Mouse (Mus musculus) NIH3T3 (cell line): ENCODE results near the gene Ccng2.

ENCODE experiments used
- DNase-seq: peaks from one replicate; pipeline ENCODE4 v3.0.0-alpha.2; 2012; ENCODE audit warnings: low read depth

The Ccng2 gene

DNA sequence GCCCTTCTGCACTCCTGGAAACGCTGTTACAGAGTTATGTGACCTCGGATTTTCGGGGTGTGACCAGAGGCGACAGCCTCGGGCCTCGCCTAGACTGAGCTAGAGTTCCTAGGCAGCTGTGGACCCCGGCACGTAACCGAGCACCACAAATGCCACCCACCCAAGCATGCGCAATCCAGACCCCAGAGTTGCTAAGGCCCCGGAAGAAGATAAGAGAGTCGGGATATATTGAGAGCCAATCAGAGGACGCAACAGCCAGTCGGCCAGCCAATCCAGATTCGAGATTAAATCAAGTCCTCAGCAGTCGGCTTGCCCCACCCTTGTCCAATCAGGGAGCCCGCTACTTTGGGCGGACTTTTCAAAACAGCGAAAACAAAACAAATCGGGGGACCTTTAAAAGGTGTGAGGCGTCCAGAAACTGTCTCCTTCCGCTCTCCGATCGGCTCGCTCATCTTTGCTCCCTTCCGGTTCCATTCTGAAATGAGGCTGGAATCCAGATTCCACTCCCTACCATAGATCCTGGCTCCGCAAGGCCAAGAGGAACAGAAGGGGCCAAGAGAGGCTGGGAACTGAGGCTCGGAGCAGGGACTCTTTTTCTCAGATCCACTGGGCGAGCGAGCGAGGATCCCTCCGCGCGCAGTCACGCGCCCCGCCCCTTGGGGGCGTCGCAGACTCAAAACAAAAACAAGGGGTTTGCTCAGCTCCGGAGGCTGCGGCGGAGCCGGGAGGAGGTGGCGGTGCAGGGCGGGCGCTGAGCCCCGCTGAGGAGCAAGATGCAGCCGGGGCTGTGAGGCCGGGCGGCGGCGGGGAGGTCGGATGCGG lies at the start of gene Ccng2:
Gene Ccng2, plus strand, starts transcription at position 375 of the 822 bp plus-strand sequence.
- peak; percentile 98 for DNase-seq

DNA sequence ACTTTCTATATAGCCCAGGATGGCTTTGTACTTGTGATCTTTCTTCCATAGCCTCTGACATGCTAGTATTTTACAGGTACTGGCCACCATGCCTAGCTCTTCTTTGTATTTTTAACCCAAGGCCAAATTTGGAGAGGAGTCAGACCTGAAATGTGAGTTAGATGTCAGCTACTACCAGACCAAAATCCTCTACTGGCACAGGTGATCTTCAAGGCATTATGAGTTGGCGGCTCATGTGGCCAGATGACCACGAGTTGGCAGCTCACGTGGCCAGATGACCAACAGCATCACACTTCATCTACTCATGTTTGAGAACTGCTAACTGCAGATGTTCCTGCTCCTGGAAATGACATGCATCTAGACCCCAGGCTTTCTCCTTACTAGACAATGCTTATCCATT lies 48.7 kb upstream of the Ccng2 start:
- no peak for DNase-seq

DNA sequence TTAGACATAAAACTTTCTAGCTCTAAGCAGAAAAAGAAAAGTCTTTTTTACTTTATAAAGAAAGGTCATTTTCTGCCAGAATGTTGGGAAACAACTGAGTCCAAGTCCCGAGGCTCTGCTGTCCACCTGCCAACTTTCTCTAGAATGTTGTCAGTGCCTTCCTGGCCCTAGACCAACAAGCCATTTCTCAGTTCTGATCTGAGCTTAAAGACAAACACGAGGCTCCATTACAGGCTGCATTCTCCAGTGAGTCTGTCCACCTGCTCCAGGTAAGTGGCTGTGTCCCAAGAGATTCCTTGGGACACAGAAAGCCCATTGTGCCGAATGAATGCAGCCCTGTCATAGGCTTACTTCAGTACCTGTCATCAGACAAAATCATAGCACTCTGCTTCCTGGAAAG lies 45.4 kb upstream of the Ccng2 start:
- peak; percentile 89 for DNase-seq

DNA sequence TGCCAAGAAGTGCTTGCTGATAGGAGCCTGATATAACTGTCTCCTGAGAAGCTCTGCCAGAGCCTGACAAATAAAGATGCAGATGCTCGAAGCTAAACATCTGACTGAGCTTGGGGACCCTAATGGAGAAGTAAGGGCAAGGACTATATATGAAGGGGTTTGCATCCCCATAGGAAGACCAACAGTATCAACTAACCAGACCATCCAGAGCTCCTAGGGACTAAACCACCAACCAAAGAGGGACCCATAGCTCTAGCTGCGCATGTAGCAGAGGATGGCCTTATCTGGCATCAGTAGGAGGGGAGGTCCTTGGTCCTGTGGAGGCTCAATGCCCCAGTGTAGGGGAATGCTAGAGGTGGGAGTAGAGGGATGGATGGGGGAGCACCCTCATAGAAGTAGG lies 42.5 kb upstream of the Ccng2 start:
- DNase-seq: no peak

DNA sequence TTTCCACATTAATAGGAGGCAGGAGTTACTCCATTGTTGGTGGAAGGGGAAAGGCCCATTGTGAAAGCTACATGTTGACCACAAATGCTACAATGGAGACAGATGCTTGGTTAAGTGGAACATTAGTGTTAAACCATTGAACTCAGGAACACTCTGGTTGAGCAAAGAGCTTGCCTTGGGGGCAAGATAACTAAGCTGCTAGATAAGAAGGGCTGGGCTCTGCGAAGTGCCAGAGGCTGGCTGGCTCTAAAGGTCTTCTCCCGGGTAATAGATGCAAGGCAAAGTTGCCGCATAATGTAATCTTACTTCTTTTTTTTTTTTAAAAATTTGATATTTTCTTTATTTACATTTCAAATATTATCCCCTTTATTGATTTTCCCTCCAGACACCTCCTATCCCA lies 39.9 kb upstream of the Ccng2 start:
- no peak for DNase-seq

DNA sequence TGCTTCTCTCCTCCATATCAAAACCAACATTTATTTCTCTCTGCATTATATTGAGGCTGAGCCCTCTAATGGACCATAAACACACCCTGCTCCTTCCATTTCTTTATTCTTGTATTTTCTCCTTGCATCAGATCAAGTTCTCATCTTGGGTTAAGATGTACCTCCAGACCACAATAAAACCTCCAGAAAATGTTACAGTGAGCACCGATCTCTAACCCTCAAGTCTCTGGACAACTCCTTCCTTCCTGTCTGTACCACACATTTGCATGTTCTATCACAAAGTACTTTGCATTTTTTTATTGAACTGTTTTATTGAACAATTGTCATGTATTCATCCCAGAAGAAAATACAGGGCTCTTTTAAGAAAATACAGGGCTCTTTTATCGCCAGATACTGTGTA lies 37.5 kb upstream of the Ccng2 start:
- no peak for DNase-seq

DNA sequence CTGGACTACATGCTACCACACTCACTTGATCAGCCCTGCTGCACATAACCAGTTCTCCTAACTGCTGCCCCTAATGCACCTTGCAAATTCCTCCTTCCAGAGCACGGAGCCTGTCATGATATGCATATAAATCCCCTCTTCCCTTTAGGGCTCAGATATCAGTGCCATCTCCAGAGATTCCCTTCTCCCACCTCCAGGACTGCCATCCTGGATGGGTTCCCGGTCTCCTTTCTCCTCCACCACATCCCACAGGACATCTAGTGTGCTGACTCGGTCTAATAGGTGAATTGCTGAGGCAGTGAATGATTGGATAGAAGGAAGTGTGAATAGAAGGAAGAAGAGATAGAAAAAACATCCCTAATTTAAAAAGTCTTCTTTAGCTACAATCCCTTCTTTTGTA lies 35.3 kb upstream of the Ccng2 start:
- DNase-seq: no peak

DNA sequence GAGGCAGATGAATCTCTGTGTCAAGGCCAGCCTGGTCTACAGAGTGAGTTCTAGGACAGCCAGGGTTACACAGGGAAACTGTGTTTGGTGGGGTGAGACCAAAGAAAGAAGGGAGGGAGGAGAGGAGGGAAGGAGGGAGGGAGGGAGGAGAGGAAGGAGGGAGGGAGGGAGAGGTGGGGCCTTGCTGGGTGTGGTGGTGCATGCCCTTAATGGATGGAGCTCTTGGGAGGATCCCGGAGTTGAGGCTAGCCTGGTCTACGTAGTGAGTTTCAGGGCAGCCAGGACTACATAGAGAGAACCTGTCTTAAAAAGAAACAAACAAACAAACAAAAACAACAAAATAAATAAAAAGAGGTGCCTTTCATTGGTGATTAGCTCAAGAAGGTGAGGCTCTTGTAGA lies 34.2 kb upstream of the Ccng2 start:
- DNase-seq: no peak

DNA sequence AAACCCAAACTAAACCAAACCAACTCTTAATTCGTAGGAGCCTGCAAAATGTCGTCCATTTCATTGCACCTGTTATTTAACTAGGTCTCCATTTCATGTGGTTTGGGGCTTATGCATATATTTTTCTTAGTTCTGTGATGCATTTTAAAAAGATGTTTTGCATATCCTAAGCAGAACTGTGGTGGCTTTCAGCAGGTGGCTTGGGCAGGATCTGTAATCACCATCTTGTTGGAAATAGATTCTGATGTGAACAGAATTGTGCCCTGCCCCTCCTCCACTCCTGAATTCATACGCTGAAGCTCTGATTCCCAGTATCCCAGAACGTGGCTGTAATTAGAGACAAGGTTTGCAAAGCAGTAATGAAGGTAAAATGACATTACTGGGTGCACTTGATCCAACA lies 32.9 kb upstream of the Ccng2 start:
- DNase-seq: no peak

DNA sequence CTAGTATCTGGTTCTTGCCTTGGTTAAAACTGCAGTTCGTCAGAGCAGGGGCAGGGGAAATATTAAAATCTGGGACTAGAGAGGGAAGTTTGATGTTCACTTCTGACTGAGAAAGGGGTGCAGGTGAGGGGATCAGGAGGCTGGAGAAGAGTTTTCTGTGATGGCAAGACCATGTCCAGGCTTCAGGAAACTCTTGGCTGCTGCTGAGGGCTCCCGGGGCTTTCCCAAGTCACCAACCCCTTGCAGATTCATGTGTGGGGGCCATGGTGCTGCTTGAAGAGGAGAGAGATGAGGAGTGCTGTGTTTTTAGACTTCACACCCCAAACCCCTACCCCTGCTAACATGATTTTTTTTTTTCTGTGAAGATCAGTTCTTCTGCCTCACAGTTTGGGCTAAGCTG lies 32.5 kb upstream of the Ccng2 start:
- no peak for DNase-seq

DNA sequence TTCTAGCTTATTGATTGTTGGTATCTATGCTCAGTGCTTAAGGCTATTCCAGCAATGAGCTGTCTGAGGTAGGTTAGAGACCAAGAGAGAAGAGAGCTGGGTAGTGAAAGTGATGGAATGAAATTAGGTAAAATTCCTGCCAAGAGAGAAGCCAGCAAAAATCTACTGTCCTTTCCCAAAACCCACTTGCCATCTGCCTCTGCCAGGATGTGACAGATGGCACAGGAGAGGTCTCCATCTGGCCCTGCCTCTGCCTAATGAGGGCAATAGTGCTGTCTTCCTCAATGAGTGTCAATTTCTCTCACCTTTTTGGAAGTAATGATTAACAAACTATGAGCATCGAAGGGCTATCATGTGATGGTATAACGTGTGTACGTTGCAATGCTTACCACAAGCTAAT lies 31.2 kb upstream of the Ccng2 start:
- DNase-seq: no peak

DNA sequence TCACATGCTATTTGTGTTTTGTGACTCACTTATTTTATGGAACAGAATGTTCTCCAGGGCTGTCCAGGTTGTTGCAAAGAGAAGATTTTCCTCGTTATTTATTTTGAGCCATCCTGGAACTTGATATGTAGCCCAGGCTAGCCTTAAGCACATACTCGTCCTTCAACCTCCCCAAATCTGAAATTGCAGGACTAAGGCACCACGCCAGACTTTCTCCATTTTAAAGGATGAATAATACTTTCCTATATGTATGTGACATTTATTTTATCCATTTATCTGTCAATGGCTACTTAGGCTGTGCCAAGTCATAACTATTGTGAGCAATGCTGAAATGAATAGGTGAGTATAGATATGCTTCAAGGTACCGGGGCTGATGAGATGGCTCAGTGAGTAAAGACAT lies 30.5 kb upstream of the Ccng2 start:
- DNase-seq: no peak

DNA sequence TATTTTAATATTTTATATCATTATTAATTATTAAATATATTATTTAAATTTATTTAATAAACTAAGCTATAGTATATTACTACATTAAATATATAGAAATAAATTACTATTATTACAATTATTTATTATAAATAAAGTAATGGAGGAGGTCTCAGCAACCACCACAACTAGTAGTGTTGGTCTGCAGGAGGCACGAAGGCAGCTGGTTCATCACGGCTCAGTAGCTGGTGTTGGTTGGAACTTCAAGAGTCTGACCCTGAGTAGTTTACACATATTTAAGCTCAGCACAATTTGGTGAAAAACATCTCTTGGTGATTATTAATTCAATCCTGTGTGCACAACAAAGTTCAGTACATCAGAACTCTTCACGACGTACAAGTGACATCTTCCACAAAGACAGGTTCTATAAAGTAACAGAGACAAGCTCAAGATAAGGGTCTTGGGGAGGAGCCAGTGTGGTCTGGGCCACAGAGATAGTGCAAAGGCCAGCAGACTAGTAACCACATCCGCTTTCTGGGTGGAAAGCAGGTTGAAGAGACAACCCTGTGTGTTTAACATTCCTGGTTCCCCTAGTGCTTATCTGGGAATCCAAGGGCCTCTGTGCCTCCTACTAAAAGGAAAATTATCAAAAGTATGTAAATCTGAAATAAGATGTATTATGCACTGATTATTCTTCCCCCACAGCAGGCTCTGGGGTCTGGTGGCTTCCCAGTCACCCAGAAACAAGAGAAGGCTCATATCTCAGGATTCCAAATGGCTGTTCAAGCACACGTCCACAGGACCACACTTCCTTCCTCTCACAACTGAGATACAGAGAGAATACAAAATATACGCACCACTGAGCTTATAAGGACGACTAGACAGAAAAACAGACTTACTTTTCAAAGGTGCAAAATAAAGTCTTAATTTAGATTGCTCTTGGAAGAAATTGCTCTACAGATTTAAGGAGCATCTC lies 27.2 kb upstream of the Ccng2 start:
- DNase-seq: no peak

DNA sequence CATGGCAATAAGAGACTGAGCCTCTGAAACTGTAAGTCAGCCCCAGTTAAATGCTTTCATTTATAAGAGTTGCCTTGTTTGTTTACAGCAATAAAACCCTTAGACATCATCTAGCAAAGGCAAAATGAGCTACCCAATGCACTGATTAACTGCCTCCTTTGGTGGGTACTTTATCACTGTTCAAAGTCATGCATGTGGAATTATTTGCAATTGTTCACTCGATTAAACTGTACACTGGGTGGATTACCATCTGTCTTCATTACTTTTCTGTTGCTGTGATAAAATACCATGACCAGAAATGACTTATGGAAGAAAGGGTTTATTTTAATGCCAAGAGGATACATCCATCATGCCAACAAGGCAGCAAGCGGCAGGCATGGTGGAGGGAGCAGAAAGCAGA lies 21.8 kb upstream of the Ccng2 start:
- no peak for DNase-seq

DNA sequence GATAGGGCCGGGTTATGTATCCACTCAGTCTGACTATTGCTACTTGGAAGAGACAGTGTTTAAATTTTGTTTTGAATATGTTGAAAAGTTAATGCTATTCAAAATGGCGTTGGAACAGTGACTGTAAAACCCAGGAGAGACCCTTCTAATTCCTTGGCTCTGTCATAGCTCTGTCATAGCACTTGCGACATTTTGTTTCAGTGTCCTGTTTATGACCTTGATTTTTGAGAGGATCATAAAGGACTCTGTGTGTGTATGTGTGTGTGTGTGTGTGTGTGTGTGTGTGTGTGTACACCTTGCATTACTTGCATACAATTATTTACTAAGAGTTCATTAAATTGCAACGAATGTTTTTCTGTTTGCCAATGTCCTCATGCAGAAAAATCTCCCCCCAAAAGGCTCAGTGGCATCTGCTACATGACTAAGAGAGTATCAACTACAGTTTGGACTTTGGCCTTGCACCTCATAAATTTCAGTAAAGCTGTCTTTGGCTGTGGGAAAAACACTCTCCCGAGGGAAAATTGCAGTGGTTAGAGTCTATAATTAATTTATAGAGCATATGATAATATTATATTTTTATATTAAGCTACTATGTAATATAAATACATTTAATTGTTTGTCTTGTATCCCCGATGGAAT lies 17.0 kb upstream of the Ccng2 start:
- no peak for DNase-seq

DNA sequence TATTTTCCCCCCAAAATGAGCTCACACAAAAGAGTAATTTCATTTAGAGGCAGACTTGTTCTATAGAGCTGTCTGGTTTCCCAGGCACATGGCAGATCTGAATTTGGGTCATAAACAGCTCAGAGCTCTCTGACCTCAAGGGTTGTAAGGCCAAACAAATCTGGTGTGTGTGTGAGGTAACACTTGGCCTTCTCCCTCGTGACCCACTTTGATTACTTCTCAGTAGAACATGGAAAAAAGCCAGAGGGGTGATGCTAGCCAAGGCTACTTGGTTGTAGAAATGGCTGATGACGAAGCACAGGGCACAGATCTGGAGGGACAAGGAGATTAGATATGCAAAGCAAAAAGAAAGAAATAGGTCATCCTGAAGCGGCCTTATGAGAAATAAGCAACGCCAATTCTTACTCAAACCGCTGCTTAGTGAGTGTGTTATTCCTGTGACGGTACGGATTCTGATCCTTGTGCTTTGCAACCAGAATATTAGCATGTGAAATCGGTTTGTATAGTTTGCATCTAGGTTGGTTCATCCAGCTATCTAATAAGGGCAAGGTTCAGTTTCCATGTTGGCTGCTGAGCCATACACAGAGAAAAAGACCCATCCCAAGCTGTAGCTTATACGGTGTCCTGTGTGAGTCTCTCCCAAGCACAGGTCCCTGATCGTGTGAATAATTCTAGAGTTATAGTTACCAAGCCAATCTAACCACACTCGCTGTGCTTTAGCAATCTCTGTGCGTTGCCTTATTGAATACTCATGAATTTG lies 15.9 kb upstream of the Ccng2 start:
- DNase-seq: no peak

DNA sequence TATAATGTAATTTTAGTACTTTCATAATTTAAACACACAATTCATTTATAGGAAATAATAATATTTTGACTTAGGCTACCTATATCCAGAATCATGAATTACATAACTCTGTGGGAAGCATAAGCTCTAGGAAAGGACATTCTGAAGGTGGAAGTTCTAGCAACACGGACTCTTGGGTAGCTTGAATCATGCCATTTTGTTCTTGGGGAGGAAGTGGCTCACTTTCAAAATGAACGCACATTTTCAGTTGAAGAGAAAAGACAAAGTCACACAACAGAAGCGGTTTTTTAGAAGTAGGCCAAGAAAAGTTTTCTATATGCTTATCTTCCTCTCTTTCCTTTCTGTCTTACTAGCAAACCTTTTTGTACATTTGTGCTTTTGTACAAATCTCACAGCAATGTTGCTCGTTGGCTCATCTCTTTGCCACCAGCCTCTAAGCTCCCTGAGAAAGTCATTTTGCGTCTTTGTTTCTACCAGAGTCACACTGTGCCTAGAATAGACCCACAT lies 11.2 kb upstream of the Ccng2 start:
- no peak for DNase-seq

DNA sequence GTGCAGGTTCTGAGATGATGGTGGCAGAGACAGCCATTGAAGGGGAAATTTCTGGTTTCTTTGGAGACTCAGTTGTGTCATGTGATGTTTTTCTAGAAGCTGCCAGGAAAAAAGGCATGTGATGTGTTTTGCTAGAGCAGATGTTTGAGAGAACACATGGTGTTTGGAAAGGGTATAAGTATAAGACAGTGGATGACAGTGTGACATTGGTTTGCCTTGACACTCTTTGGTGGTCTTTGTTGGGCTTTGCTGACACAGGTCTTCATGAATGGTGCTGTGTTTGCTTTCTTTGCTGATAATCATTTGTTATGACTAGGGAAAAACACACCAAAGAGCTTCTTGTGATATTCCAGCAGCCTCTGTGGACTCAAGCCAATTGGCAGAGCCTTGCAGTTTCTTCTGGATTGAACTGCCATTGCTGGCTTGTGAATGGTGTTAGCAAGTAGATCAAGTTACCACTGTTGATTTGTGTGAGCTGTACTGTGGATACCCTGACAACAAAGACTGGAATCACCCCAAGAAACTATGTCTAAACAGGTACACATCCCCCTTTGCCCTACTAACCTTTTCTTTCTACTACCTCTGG lies 10.1 kb upstream of the Ccng2 start:
- DNase-seq: peak; percentile 69

DNA sequence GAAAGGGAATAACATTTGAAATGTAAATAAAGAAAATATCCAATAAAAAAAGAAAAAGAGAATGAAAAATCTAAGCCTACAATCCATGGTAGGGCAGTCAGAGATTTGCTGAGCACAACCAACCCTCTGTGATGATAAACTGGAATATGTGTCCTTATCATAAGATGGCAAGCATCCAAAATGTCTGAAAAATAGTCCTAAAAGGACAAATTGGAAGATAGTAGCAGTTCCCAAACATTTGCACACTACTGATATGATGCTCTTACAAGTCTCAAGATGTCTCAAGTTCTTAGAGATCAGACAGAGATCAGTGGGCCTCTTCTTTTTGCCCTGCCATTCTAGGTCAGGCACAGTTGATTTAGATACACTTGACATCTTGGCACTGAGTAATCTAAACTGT lies 7.7 kb upstream of the Ccng2 start:
- DNase-seq: no peak

DNA sequence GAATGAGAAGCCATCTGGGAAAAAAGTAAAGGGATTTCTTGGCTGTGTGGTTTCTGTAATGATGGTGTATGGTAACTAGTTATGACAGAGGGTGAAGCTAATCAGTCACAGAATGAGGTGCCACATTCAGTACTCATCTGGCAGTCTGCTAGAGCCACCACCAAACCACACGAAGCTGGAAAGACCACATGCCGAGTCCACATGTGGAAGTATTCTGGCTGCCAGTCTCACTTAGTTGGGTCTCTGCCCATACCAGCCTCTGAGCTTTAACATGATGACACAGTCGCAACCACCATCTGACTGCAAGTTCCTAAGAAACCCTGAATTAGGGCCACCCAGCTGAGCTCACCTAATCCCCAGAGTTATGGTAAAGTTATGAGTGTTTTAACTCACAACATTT lies 6.1 kb upstream of the Ccng2 start:
- peak; percentile 46 for DNase-seq

DNA sequence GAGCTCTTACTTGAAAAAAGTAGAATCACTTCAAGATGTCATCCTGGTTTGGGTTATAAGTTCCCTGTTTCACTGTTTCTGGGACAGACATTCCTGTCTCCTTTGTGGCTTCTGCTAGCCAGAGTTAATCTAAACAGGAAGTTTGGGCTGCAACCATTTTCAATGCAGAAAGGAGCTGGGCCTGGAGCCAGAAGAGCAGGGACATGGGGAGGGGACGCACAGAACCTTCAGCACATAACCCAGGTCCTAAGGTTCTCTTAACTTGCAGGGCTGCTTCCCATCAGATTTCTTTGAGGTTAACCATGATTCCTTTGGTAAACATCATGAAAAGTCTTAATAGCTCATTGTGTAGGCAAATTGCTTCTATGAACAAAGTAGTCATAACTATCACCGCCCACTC lies 4.3 kb upstream of the Ccng2 start:
- DNase-seq: no peak
